Mouse (Mus musculus): Measurements from ENCODE around the gene Gm8677. TPM values are rescaled to one million over a fixed set of nuclear protein-coding genes. Genes with fewer than 3 reads are reported as not detected.
"Not testable (repeated sequence)": the region's sequence is repeated elsewhere in the genome, so short reads cannot be mapped to it uniquely, and the experiment has no call there.

Gene Gm8677
- not detected for total RNA-seq (2021)
- long read RNA-seq, experiment 1, result 0 reads
- long read RNA-seq, experiment 2, result 0 reads

DNA sequence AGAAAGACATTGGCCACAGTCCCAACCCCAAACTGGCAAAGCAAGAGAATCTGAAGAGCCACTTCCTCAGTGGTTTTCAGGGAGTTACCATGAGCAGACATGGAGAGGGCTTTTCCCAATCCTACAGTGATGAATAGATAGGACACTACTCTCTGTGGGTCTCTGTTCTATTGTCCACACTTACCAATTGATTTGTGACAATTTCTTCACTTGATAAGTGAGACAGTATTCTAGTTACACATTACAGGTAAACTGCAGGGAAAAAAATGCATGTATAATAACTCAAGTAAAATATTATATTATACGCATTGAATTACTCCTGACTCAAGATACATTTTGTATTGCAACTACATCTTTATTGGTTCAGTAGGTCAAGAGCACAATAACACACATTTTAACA, at the start of gene Gm8677:
TSS of gene Gm8677 (minus strand) at position 101 of the 400 bp plus-strand sequence.
- not testable (repeated sequence) for DNase-seq (ENCODE audit: low spot score in 2 of 2)

DNA sequence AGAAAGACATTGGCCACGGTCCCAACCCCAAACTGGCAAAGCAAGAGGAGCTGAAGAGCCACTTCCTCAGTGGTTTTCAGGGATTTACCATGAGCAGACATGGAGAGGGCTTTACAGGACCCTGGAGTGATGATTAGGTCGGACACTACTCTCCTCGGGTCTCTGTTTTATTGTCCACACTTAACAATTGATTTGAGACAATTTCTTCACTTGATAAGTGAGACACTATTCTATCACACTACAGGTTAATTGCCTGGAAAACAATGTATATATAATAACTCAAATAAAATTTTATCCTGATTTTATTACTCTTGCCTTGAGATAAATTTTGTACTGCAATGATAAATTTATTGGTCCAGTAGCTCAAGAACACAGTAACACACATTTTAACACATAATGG, 30.6 kb upstream of the Gm8677 start, which contains the start of gene Gm4201:
TSS of gene Gm4201 (minus strand) at position 101 of the 400 bp plus-strand sequence.
- not testable (repeated sequence) for DNase-seq (ENCODE audit: low spot score in 2 of 2)

DNA sequence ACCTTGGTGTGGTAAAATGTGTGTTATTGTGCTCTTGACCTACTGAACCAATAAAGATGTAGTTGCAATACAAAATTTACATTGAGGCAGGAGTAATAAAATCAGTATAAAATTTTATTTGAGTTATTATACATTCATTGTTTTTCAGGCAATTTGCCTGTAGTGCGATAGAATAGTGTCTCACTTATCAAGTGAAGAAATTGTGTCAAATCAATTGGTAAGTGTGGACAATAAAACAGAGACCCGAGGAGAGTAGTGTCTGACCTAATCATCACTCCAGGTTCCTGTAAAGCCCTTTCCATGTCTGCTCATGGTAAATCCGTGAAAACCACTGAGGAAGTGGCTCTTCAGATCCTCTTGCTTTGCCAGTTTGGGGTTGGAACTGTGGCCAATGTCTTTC, 12.0 kb downstream of the Gm8677 start, which contains the start of gene Vmn1r152:
TSS of gene Vmn1r152 (plus strand) at position 301 of the 400 bp plus-strand sequence.
- DNase-seq (ENCODE audit: low spot score in 2 of 2), result not testable (repeated sequence)

DNA sequence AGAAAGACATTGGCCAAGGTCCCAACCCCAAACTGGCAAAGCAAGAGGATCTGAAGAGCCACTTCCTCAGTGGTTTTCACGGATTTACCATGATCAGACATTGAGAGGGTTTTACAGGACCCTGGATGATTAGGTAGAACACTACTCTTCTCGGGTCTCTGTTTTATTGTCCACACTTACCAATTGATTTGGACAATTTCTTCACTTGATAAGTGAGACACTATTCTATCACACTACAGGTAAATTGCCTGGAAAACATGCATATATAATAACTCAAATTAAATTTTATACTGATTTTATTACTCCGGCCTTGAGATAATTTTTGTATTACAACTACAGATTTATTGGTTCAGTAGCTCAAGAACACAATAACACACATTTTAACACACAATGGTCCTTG, 35.1 kb downstream of the Gm8677 start, which contains the start of gene Vmn1r151:
TSS of gene Vmn1r151 (minus strand) at position 101 of the 400 bp plus-strand sequence.
- not testable (repeated sequence) for DNase-seq (ENCODE audit: low spot score in 2 of 2)

Other genes with a start within 250 kb of the Gm8677 start
- not detected for gene Gm4187, start 205.2 kb downstream of the Gm8677 start, total RNA-seq (2021)
- not detected for gene Gm8660, start 163.8 kb downstream of the Gm8677 start, total RNA-seq (2021)
- not detected for gene Vmn1r148, start 121.3 kb downstream of the Gm8677 start, total RNA-seq (2021)
- gene Vmn1r149, start 96.7 kb downstream of the Gm8677 start, total RNA-seq (2021), result not detected
- gene Gm10665, start 70.8 kb downstream of the Gm8677 start, total RNA-seq (2021), result not detected
- gene Vmn1r151, start 35.2 kb downstream of the Gm8677 start, total RNA-seq (2021), result not detected
- gene Vmn1r152, start 11.9 kb downstream of the Gm8677 start, total RNA-seq (2021), result not detected
- gene Gm4201, start 30.5 kb upstream of the Gm8677 start, total RNA-seq (2021), result not detected
- not detected for gene Gm4565, start 53.2 kb upstream of the Gm8677 start, total RNA-seq (2021)
- not detected for gene Vmn1r155, start 123.1 kb upstream of the Gm8677 start, total RNA-seq (2021)
- gene Gm8693, start 157.4 kb upstream of the Gm8677 start, total RNA-seq (2021), result not detected
- not detected for gene Gm4567, start 184.8 kb upstream of the Gm8677 start, total RNA-seq (2021)
- not detected for gene Vmn1r157, start 226.8 kb upstream of the Gm8677 start, total RNA-seq (2021)

Measured in adrenal gland, adult 18-20 months (tissue).